12 mouse cellular contexts compared by ENCODE assay signal in genomic region chrX:11689989-11690405, GRCm38 (mm10).
DNase-seq lines count a peak whose midpoint lies in the region; ATAC-seq lines count a peak whose summit lies in the region.
"Had no signal": no experiment of that assay in that cellular context is flagged by ENCODE, and none has a peak within 500 bp of the region (broad histone marks: within the 10 kb centered on the region; RNA-seq: fewer than 3 reads in every experiment).

No protein-coding gene starts in this region.

- peak overlapping the region; percentile 35 for H3K4me2 ChIP-seq in intestine, embryonic 16.5 days (ENCODE audit: low read depth, low read length)
- H3K4me2 ChIP-seq: kidney, embryonic 15.5 days had no signal

- no peaks in the 10 kb centered on the region; the same call in 1 of the 2 replicates for H3K4me1 ChIP-seq in intestine, embryonic 16.5 days (ENCODE audit: control insufficient read depth, insufficient read depth, low read length)
- H3K4me1 ChIP-seq: kidney, embryonic 15.5 days had no signal

- H3K27me3 ChIP-seq in intestine, embryonic 16.5 days (replicated peaks; ENCODE audit: control insufficient read depth, insufficient read depth, low read length): no peaks in the 10 kb centered on the region
- H3K27me3 ChIP-seq: CH12.LX had no signal

- H3K4me3 ChIP-seq in intestine, embryonic 16.5 days (ENCODE audit: low read length): peak overlapping the region; percentile 16; the same call in 1 of the 2 replicates
- H3K4me3 ChIP-seq: heart, adult 2 months; kidney, embryonic 15.5 days had no signal

- H3K36me3 ChIP-seq in intestine, embryonic 16.5 days (ENCODE audit: control insufficient read depth, insufficient read depth, low read length): no peaks in the 10 kb centered on the region
- H3K36me3 ChIP-seq: kidney, embryonic 15.5 days had no signal

- ATAC-seq in intestine, embryonic 16.5 days: peak; percentile 40; the same call in 1 of the 2 replicates
- ATAC-seq in cerebellum, adult (ENCODE audit: insufficient number of reproducible peaks, low FRiP score, low TSS enrichment): no peak

- WGBS in intestine, embryonic 16.5 days: 38% methylated on average over 18 of the region's 18 CpGs

- no peaks in the 10 kb centered on the region for H3K9me3 ChIP-seq in intestine, embryonic 16.5 days (ENCODE audit: control insufficient read depth, low read length)
- H3K9me3 ChIP-seq: kidney, embryonic 15.5 days had no signal

- no peak overlapping the region for H3K9ac ChIP-seq in intestine, embryonic 16.5 days (ENCODE audit: low read depth, low read length)
- H3K9ac ChIP-seq: kidney, embryonic 15.5 days; liver, embryonic 14.5 days had no signal

- H3K27ac ChIP-seq in intestine, embryonic 16.5 days (ENCODE audit: low read length): peak overlapping the region; percentile 23; the same call in 1 of the 2 replicates
- H3K27ac ChIP-seq: heart, adult 2 months; kidney, embryonic 15.5 days; liver, embryonic 14.5 days had no signal

- peak; percentile 2 for DNase-seq in kidney, postnatal 14 days
- DNase-seq in kidney, adult 18-20 months: no peak
- peak; percentile 2 for DNase-seq in R1 (ENCODE audit: low read depth, low spot score)
- DNase-seq in right cerebral cortex, postnatal 4 days: peak; percentile 10
- no peak for DNase-seq in heart, adult 8-10 months (ENCODE audit: low spot score)
- no peak for DNase-seq in embryo, embryonic 10 days (ENCODE audit: low spot score)
- DNase-seq: heart, adult 2 months had no signal

Comparison
In these comparisons a context has a peak if more than half of its experiments do, and no peak if none do; other contexts are left out.
1. DNase-seq: peak in kidney, postnatal 14 days (single experiment), R1 (single experiment) and right cerebral cortex, postnatal 4 days (single experiment); none in kidney, adult 18-20 months (single experiment), heart, adult 8-10 months (single experiment) and embryo, embryonic 10 days (single experiment).